Comparison of ENCODE assay signal across 20 mouse cellular contexts in the genomic region with DNA sequence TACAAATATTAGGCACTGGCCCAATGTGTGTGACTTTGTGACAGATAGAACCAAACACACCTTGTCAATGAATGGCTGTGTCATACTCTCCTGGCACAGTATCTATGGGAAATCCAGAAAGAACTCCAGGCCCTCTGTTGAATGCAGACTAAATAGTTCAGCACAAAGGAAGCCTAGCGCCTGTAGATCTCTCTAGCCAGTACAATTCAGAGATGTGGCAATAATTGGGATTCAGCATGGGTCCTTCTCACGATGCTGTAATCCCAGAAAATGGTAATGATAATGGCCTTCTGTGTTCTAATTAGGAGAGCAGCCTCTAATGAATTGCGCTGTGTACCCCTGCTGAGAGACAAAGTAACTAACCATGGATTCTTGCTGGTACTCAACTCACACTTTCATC. TPM values are rescaled to one million over a fixed set of nuclear protein-coding genes. Genes with fewer than 3 reads are reported as not detected.
DNase-seq lines count a peak whose midpoint lies in the region; ATAC-seq and TF ChIP-seq lines count a peak whose summit lies in the region.
"Had no signal": no experiment of that assay in that cellular context is flagged by ENCODE, and none has a peak within 500 bp of the region (broad histone marks: within the 10 kb centered on the region; RNA-seq: fewer than 3 reads in every experiment).

No protein-coding gene starts in this region.

- no peak overlapping the region for H3K4me2 ChIP-seq in forebrain, postnatal 0 days (ENCODE audit: low read depth)
- H3K4me2 ChIP-seq in neural tube, embryonic 14.5 days (ENCODE audit: low read depth, low read length) = no peak overlapping the region
- H3K4me2 ChIP-seq: heart, embryonic 13.5 days; limb, embryonic 13.5 days had no signal

- no peak overlapping the region for H3K27ac ChIP-seq in forebrain, postnatal 0 days (ENCODE audit: low read depth, low read length)
- H3K27ac ChIP-seq in neural tube, embryonic 14.5 days (ENCODE audit: low read depth, low read length) = no peak overlapping the region
- H3K27ac ChIP-seq in limb, embryonic 10.5 days = no peak overlapping the region
- H3K27ac ChIP-seq: heart, embryonic 13.5 days; kidney, postnatal 0 days; layer of hippocampus, adult 2 months; limb, embryonic 13.5 days; liver, embryonic 14.5 days had no signal

- H3K9ac ChIP-seq in forebrain, postnatal 0 days = no peak overlapping the region
- H3K9ac ChIP-seq in neural tube, embryonic 14.5 days (replicated peaks; ENCODE audit: low read depth, low read length) = no peak overlapping the region
- H3K9ac ChIP-seq: heart, embryonic 13.5 days; limb, embryonic 13.5 days; liver, embryonic 14.5 days had no signal

- no peaks in the 10 kb centered on the region for H3K4me1 ChIP-seq in forebrain, postnatal 0 days (ENCODE audit: insufficient read depth)
- H3K4me1 ChIP-seq in neural tube, embryonic 14.5 days (ENCODE audit: control insufficient read depth, insufficient read depth, low read length) = no peaks in the 10 kb centered on the region
- peaks cover 28% of the 10 kb centered on the region for H3K4me1 ChIP-seq in limb, embryonic 10.5 days
- H3K4me1 ChIP-seq: heart, embryonic 13.5 days; limb, embryonic 13.5 days had no signal

- H3K27me3 ChIP-seq in forebrain, postnatal 0 days (ENCODE audit: insufficient read depth, low read length) = no peaks in the 10 kb centered on the region
- no peaks in the 10 kb centered on the region for H3K27me3 ChIP-seq in neural tube, embryonic 14.5 days (ENCODE audit: control insufficient read depth, insufficient read depth, low read length)
- no peaks in the 10 kb centered on the region for H3K27me3 ChIP-seq in limb, embryonic 10.5 days (ENCODE audit: low read depth, poor library complexity, severe bottlenecking)
- H3K27me3 ChIP-seq: CH12.LX; limb, embryonic 13.5 days had no signal

- H3K36me3 ChIP-seq in forebrain, postnatal 0 days (ENCODE audit: insufficient read depth) = no peaks in the 10 kb centered on the region
- no peaks in the 10 kb centered on the region for H3K36me3 ChIP-seq in neural tube, embryonic 14.5 days (ENCODE audit: control insufficient read depth, insufficient read depth, low read length)
- peaks cover 89% of the 10 kb centered on the region for H3K36me3 ChIP-seq in limb, embryonic 10.5 days
- H3K36me3 ChIP-seq: heart, embryonic 13.5 days; limb, embryonic 13.5 days had no signal

- 15% methylated on average over 3 of the region's 3 CpGs for WGBS in forebrain, postnatal 0 days
- 34% methylated on average over 3 of the region's 3 CpGs for WGBS in neural tube, embryonic 14.5 days
- 81% methylated on average over 3 of the region's 3 CpGs for WGBS in limb, embryonic 10.5 days

- no peak for TF ChIP-seq POLR2A in brain, embryonic 14.5 days (IDR thresholded peaks at IDR 0.05; ENCODE audit: borderline replicate concordance, extremely low read depth, insufficient read depth, insufficient read length, poor library complexity, severe bottlenecking)

- no peaks in the 10 kb centered on the region for H3K9me3 ChIP-seq in forebrain, postnatal 0 days (ENCODE audit: low read length)
- no peaks in the 10 kb centered on the region for H3K9me3 ChIP-seq in neural tube, embryonic 14.5 days (ENCODE audit: control insufficient read depth, low read length)
- no peaks in the 10 kb centered on the region for H3K9me3 ChIP-seq in limb, embryonic 10.5 days (replicated peaks)

- TF ChIP-seq CTCF in brain, embryonic 14.5 days (IDR thresholded peaks at IDR 0.05; ENCODE audit: borderline replicate concordance, extremely low read depth, insufficient read depth, insufficient read length) = no peak
- TF ChIP-seq CTCF in forebrain, postnatal 0 days (IDR thresholded peaks at IDR 0.05; ENCODE audit: low read depth) = no peak

- peak; percentile 60 for ATAC-seq in forebrain, postnatal 0 days
- ATAC-seq in neural tube, embryonic 14.5 days (ENCODE audit: low read depth) = peak; percentile 72; the same call in 1 of the 2 replicates
- ATAC-seq: intestine, postnatal 0 days had no signal

- peak; percentile 46 for DNase-seq in heart, adult 11 months
- no peak for DNase-seq in heart, adult 18-20 months
- DNase-seq in brain, embryonic 14.5 days (ENCODE audit: low read depth) = peak; percentile 93
- DNase-seq in forebrain, postnatal 0 days = no peak
- no peak for DNase-seq in left cerebral cortex, adult 18-20 months (ENCODE audit: low spot score in 2 of 2)
- DNase-seq in limb, embryonic 10.5 days (ENCODE audit: low spot score) = no peak
- no peak for DNase-seq in cerebellum, adult 9-11 months
- DNase-seq: adrenal gland, postnatal 14 days; cerebellum, adult 18-20 months; heart, postnatal 4 days; thymus, postnatal 25 days had no signal

- no peak overlapping the region for H3K4me3 ChIP-seq in forebrain, postnatal 0 days (ENCODE audit: low read depth, low read length)
- H3K4me3 ChIP-seq in neural tube, embryonic 14.5 days (ENCODE audit: low read depth, low read length) = no peak overlapping the region
- H3K4me3 ChIP-seq in limb, embryonic 10.5 days = no peak overlapping the region
- H3K4me3 ChIP-seq: heart, embryonic 13.5 days; layer of hippocampus, adult 2 months; limb, embryonic 13.5 days had no signal

RNA-seq across cellular contexts. Expression of a gene that starts 8.6 kb away (rescaled TPM):
- 1 to 10 TPM; 4.9 to 5.0 TPM for total RNA-seq in heart, adult 18-20 months (2021)
- 2.3 and 5.1 TPM in 2 replicates for polyA plus RNA-seq in brain, embryonic 14.5 days (2012; rRNA removed)
- 7.8 TPM in 2 replicates for total RNA-seq in forebrain, postnatal 0 days (2014; rRNA removed)
- polyA plus RNA-seq in forebrain, postnatal 0 days (2015; fragmentation: Nextera tagmentation; extraction: Ambion mirVana) = 7.0 and 10.0 TPM in 2 replicates
- 33.9 and 41.7 TPM in 2 replicates for polyA plus RNA-seq in neural tube, embryonic 14.5 days (2014; fragmentation: Nextera tagmentation; extraction: Ambion mirVana)
- 10 to 100 TPM; 23.4 to 25.2 TPM for total RNA-seq in left cerebral cortex, adult 18-20 months (2021)
- polyA plus RNA-seq in limb, embryonic 10.5 days (2016; fragmentation: Nextera tagmentation; extraction: Ambion mirVana) = 87.4 and 111 TPM in 2 replicates
- total RNA-seq: CH12.LX; megakaryocyte progenitor cell, adult 5-6 weeks had no signal

Comparison
In these comparisons a context has a peak if more than half of its experiments do, and no peak if none do; other contexts are left out.
1. DNase-seq: peak in heart, adult 11 months (single experiment) and brain, embryonic 14.5 days (single experiment); none in heart, adult 18-20 months (0 of 2), forebrain, postnatal 0 days (single experiment), left cerebral cortex, adult 18-20 months (0 of 2), limb, embryonic 10.5 days (single experiment) and cerebellum, adult 9-11 months (single experiment).